ENCODE assay signal across 17 mouse cellular contexts in genomic region chr12:4664929-4665674, GRCm38 (mm10).
DNase-seq lines count a peak whose midpoint lies in the region; ATAC-seq and TF ChIP-seq lines count a peak whose summit lies in the region.
"Had no signal": no experiment of that assay in that cellular context is flagged by ENCODE, and none has a peak within 500 bp of the region (broad histone marks: within the 10 kb centered on the region; RNA-seq: fewer than 3 reads in every experiment).

No protein-coding gene starts in this region.

- no peak for DNase-seq in heart, adult 8-10 months (ENCODE audit: low spot score)
- peak; percentile 38 for DNase-seq in lung, embryonic 14.5 days
- DNase-seq in lung, postnatal 4 days = no peak
- peak; percentile 33 for DNase-seq in Muller cell, postnatal 12 days (ENCODE audit: inconsistent ontology term)
- DNase-seq in gastrocnemius, adult 2 months = no peak
- DNase-seq: adrenal gland, postnatal 10 days; cerebellum, adult 11-12 months; embryo, embryonic 11 days; liver had no signal

- H3K4me2 ChIP-seq in heart, embryonic 16.5 days (ENCODE audit: low read depth, low read length) = no peak overlapping the region
- H3K4me2 ChIP-seq in lung, embryonic 14.5 days = no peak overlapping the region
- H3K4me2 ChIP-seq: heart, embryonic 12.5 days; hindbrain, embryonic 13.5 days; lung, embryonic 15.5 days; midbrain, embryonic 12.5 days had no signal

- H3K4me3 ChIP-seq in heart, embryonic 16.5 days (ENCODE audit: low read length) = no peak overlapping the region
- no peak overlapping the region for H3K4me3 ChIP-seq in lung, embryonic 14.5 days (ENCODE audit: low read depth, low read length)
- no peak overlapping the region for H3K4me3 ChIP-seq in gastrocnemius, adult 2 months
- H3K4me3 ChIP-seq: heart, embryonic 12.5 days; hindbrain, embryonic 13.5 days; lung, embryonic 15.5 days; midbrain, embryonic 12.5 days had no signal

- TF ChIP-seq CTCF in lung, embryonic 14.5 days (IDR thresholded peaks at IDR 0.05; ENCODE audit: low read depth) = no peak
- no peak for TF ChIP-seq CTCF in gastrocnemius, adult 2 months (IDR thresholded peaks at IDR 0.05)

- H3K9me3 ChIP-seq in heart, embryonic 16.5 days (replicated peaks; ENCODE audit: control insufficient read depth, low read length) = no peaks in the 10 kb centered on the region
- no peaks in the 10 kb centered on the region for H3K9me3 ChIP-seq in lung, embryonic 14.5 days (ENCODE audit: low read depth, low read length)
- H3K9me3 ChIP-seq: heart, embryonic 12.5 days; hindbrain, embryonic 13.5 days; lung, embryonic 15.5 days; midbrain, embryonic 12.5 days had no signal

- peaks cover 36% of the 10 kb centered on the region for H3K36me3 ChIP-seq in heart, embryonic 16.5 days (ENCODE audit: control insufficient read depth, insufficient read depth)
- peaks cover 47% of the 10 kb centered on the region for H3K36me3 ChIP-seq in lung, embryonic 14.5 days (ENCODE audit: insufficient read depth)

- H3K27ac ChIP-seq in heart, embryonic 16.5 days (ENCODE audit: low read length) = no peak overlapping the region
- H3K27ac ChIP-seq in lung, embryonic 14.5 days (ENCODE audit: low read depth) = no peak overlapping the region
- H3K27ac ChIP-seq in gastrocnemius, adult 2 months = no peak overlapping the region
- H3K27ac ChIP-seq: hindbrain, embryonic 13.5 days; lung, embryonic 15.5 days; midbrain, embryonic 12.5 days had no signal

- no peaks in the 10 kb centered on the region for H3K27me3 ChIP-seq in heart, embryonic 16.5 days (ENCODE audit: control insufficient read depth, insufficient read depth, low read length)
- no peaks in the 10 kb centered on the region for H3K27me3 ChIP-seq in lung, embryonic 14.5 days (ENCODE audit: insufficient read depth, low read length)
- H3K27me3 ChIP-seq: CH12.LX; heart, embryonic 12.5 days; hindbrain, embryonic 13.5 days; lung, embryonic 15.5 days; midbrain, embryonic 12.5 days; Patski had no signal

- no peaks in the 10 kb centered on the region for H3K4me1 ChIP-seq in heart, embryonic 16.5 days (ENCODE audit: control insufficient read depth, insufficient read depth, low read length)
- H3K4me1 ChIP-seq in lung, embryonic 14.5 days (ENCODE audit: insufficient read depth) = no peaks in the 10 kb centered on the region
- H3K4me1 ChIP-seq: hindbrain, embryonic 13.5 days; lung, embryonic 15.5 days had no signal

- intact Hi-C loops in gastrocnemius, adult 2 months (cut with DNase I) = no loop called here

- WGBS in heart, embryonic 16.5 days = 54% methylated on average over 7 of the region's 7 CpGs
- WGBS in lung, embryonic 14.5 days = 51% methylated on average over 7 of the region's 7 CpGs

- ATAC-seq in heart, embryonic 16.5 days (replicated peaks; ENCODE audit: extremely low read depth, insufficient read depth, low FRiP score) = 0 out of 2 replicates have a peak, but pooled peaks have one; percentile 28
- ATAC-seq in lung, embryonic 14.5 days (ENCODE audit: insufficient read depth) = no peak
- ATAC-seq in inflammation-experienced regulatory T-cells, adult 6 months = peak; percentile 78
- ATAC-seq: Patski had no signal

- no peak overlapping the region for H3K9ac ChIP-seq in heart, embryonic 16.5 days (ENCODE audit: low read length)
- H3K9ac ChIP-seq in lung, embryonic 14.5 days = no peak overlapping the region
- H3K9ac ChIP-seq: heart, embryonic 12.5 days; hindbrain, embryonic 13.5 days; lung, embryonic 15.5 days; midbrain, embryonic 12.5 days had no signal

Comparison
In these comparisons a context has a peak if more than half of its experiments do, and no peak if none do; other contexts are left out.
1. DNase-seq: peak in lung, embryonic 14.5 days (single experiment) and Muller cell, postnatal 12 days (single experiment); none in heart, adult 8-10 months (single experiment), lung, postnatal 4 days (0 of 2) and gastrocnemius, adult 2 months (single experiment).